ENCODE assay signal across 13 mouse cellular contexts in genomic region chr10:59963609-59964008, GRCm38 (mm10). TPM values are rescaled to one million over a fixed set of nuclear protein-coding genes. Genes with fewer than 3 reads are reported as not detected.
A peak's percentile ranks its signal among the peaks of the same experiment; 100 is the strongest.
DNase-seq lines count a peak whose midpoint lies in the region; ATAC-seq and TF ChIP-seq lines count a peak whose summit lies in the region.
"Had no signal": no experiment of that assay in that cellular context is flagged by ENCODE, and none has a peak within 500 bp of the region (broad histone marks: within the 10 kb centered on the region; RNA-seq: fewer than 3 reads in every experiment).

No protein-coding gene starts in this region.

- H3K36me3 ChIP-seq in kidney, embryonic 16.5 days (ENCODE audit: insufficient read depth, low read length), result no peaks in the 10 kb centered on the region
- no peaks in the 10 kb centered on the region for H3K36me3 ChIP-seq in ES-Bruce4 (ENCODE audit: control insufficient read depth, insufficient read depth, low read length, poor library complexity, severe bottlenecking)
- H3K36me3 ChIP-seq in embryonic facial prominence, embryonic 11.5 days (replicated peaks; ENCODE audit: control insufficient read depth, insufficient read depth, low read depth, low read length), result no peaks in the 10 kb centered on the region
- no peaks in the 10 kb centered on the region for H3K36me3 ChIP-seq in limb, embryonic 12.5 days
- H3K36me3 ChIP-seq: G1E had no signal

- no peak for TF ChIP-seq CTCF in ES-Bruce4 (IDR thresholded peaks at IDR 0.05; ENCODE audit: low read depth, low read length)

- 62% methylated on average over 2 of the region's 2 CpGs for WGBS in kidney, embryonic 16.5 days
- WGBS in embryonic facial prominence, embryonic 11.5 days, result 64% methylated on average over 2 of the region's 2 CpGs
- WGBS in limb, embryonic 12.5 days, result 70% methylated on average over 2 of the region's 2 CpGs

- no peak for ATAC-seq in kidney, embryonic 16.5 days (ENCODE audit: low FRiP score, low TSS enrichment)
- ATAC-seq in embryonic facial prominence, embryonic 11.5 days (replicated peaks; ENCODE audit: insufficient number of reproducible peaks, low FRiP score, low TSS enrichment, low read depth), result no peak
- ATAC-seq in limb, embryonic 12.5 days (ENCODE audit: insufficient number of reproducible peaks, insufficient read depth, low FRiP score, low TSS enrichment, low read depth), result no peak

- peak; percentile 97 for TF ChIP-seq EP300 in ES-Bruce4 (IDR thresholded peaks at IDR 0.05; ENCODE audit: insufficient read depth, low read depth, low read length)

- peaks cover 23% of the 10 kb centered on the region for H3K4me1 ChIP-seq in kidney, embryonic 16.5 days (ENCODE audit: insufficient read depth, low read length)
- peaks cover 7% of the 10 kb centered on the region for H3K4me1 ChIP-seq in ES-Bruce4 (ENCODE audit: control insufficient read depth, insufficient read depth, low read length)
- H3K4me1 ChIP-seq in embryonic facial prominence, embryonic 11.5 days (ENCODE audit: control insufficient read depth, insufficient read depth, low read length), result peaks cover 11% of the 10 kb centered on the region; the same call in 1 of the 2 replicates
- H3K4me1 ChIP-seq in limb, embryonic 12.5 days (replicated peaks), result peaks cover 39% of the 10 kb centered on the region

- H3K9ac ChIP-seq in kidney, embryonic 16.5 days (replicated peaks; ENCODE audit: low read length), result no peak overlapping the region
- no peak overlapping the region for H3K9ac ChIP-seq in ES-Bruce4 (ENCODE audit: low read depth, poor library complexity, severe bottlenecking)
- H3K9ac ChIP-seq in embryonic facial prominence, embryonic 11.5 days (replicated peaks; ENCODE audit: low read length), result no peak overlapping the region
- H3K9ac ChIP-seq in limb, embryonic 12.5 days (replicated peaks), result no peak overlapping the region

- H3K27me3 ChIP-seq in kidney, embryonic 16.5 days (ENCODE audit: insufficient read depth, low read length), result no peaks in the 10 kb centered on the region
- no peaks in the 10 kb centered on the region for H3K27me3 ChIP-seq in ES-Bruce4 (ENCODE audit: control insufficient read depth, insufficient read depth, low read length, poor library complexity, severe bottlenecking)
- H3K27me3 ChIP-seq in embryonic facial prominence, embryonic 11.5 days (ENCODE audit: control insufficient read depth, insufficient read depth, low read length), result no peaks in the 10 kb centered on the region
- no peaks in the 10 kb centered on the region for H3K27me3 ChIP-seq in limb, embryonic 12.5 days

- no peak for DNase-seq in kidney, postnatal 36 days
- DNase-seq in embryonic facial prominence, embryonic 11.5 days (ENCODE audit: low spot score), result no peak
- DNase-seq in right cerebral cortex, adult 2 months (ENCODE audit: low spot score in 2 of 2), result no peak
- DNase-seq in cerebellum, adult 8-10 months, result no peak
- no peak for DNase-seq in layer of hippocampus, adult 9-10 months (ENCODE audit: low spot score)
- DNase-seq: gastrocnemius, postnatal 25 days; lung, postnatal 14 days; spleen, adult 18-20 months had no signal

- TF ChIP-seq POLR2A in ES-Bruce4 (IDR thresholded peaks at IDR 0.05; ENCODE audit: insufficient read depth, low read length), result no peak

- no peaks in the 10 kb centered on the region for H3K9me3 ChIP-seq in kidney, embryonic 16.5 days (ENCODE audit: low read length)
- no peaks in the 10 kb centered on the region for H3K9me3 ChIP-seq in ES-Bruce4 (replicated peaks; ENCODE audit: control insufficient read depth, insufficient read depth, low read length, poor library complexity, severe bottlenecking)
- no peaks in the 10 kb centered on the region for H3K9me3 ChIP-seq in embryonic facial prominence, embryonic 11.5 days (replicated peaks; ENCODE audit: control insufficient read depth, low read length)
- no peaks in the 10 kb centered on the region for H3K9me3 ChIP-seq in limb, embryonic 12.5 days
- H3K9me3 ChIP-seq: G1E had no signal

- no peak overlapping the region for H3K4me2 ChIP-seq in kidney, embryonic 16.5 days (replicated peaks; ENCODE audit: low read depth, low read length)
- H3K4me2 ChIP-seq in embryonic facial prominence, embryonic 11.5 days (ENCODE audit: low read depth, low read length), result no peak overlapping the region
- no peak overlapping the region for H3K4me2 ChIP-seq in limb, embryonic 12.5 days

- no peak overlapping the region for H3K4me3 ChIP-seq in kidney, embryonic 16.5 days (ENCODE audit: low read length)
- H3K4me3 ChIP-seq in ES-Bruce4 (ENCODE audit: low read depth, low read length), result peak overlapping the region; percentile 19; the same call in 1 of the 2 replicates
- H3K4me3 ChIP-seq in embryonic facial prominence, embryonic 11.5 days (ENCODE audit: low read depth, low read length), result no peak overlapping the region
- H3K4me3 ChIP-seq in limb, embryonic 12.5 days (replicated peaks), result no peak overlapping the region
- H3K4me3 ChIP-seq: left cerebral cortex, adult 2 months had no signal

- H3K27ac ChIP-seq in kidney, embryonic 16.5 days (ENCODE audit: low read length), result peak overlapping the region; percentile 71
- peak overlapping the region; percentile 39; the same call in 1 of the 2 replicates for H3K27ac ChIP-seq in ES-Bruce4 (ENCODE audit: insufficient read depth, low read length)
- H3K27ac ChIP-seq in embryonic facial prominence, embryonic 11.5 days (replicated peaks; ENCODE audit: low read depth, low read length), result 0 out of 2 replicates have a peak overlapping the region, but pooled peaks have one; percentile 95
- H3K27ac ChIP-seq in limb, embryonic 12.5 days, result peak overlapping the region; percentile 98
- H3K27ac ChIP-seq: left cerebral cortex, adult 2 months had no signal

RNA-seq across cellular contexts. Expression of gene Ddit4, which starts 12.0 kb away (rescaled TPM):
- polyA plus RNA-seq in kidney, embryonic 16.5 days (2015; fragmentation: Nextera tagmentation; extraction: Ambion mirVana), result 30.6 and 31.9 TPM in 2 replicates
- 172 and 176 TPM in 2 replicates for polyA plus RNA-seq in ES-Bruce4 (2011; ENCODE audit: insufficient read depth, insufficient read length, low read depth, missing spikeins)
- polyA plus RNA-seq in embryonic facial prominence, embryonic 11.5 days (2014; fragmentation: Nextera tagmentation; extraction: Ambion mirVana), result 6.3 and 6.9 TPM in 2 replicates
- 90.7 and 91.8 TPM in 2 replicates for polyA plus RNA-seq in limb, embryonic 12.5 days (2016; fragmentation: Nextera tagmentation; extraction: Ambion mirVana)

RNA-seq across cellular contexts. Expression of gene Ascc1, which starts 39.0 kb away (rescaled TPM):
- 56.3 and 58.0 TPM in 2 replicates for polyA plus RNA-seq in kidney, embryonic 16.5 days (2015; fragmentation: Nextera tagmentation; extraction: Ambion mirVana)
- polyA plus RNA-seq in ES-Bruce4 (2011; ENCODE audit: insufficient read depth, insufficient read length, low read depth, missing spikeins), result 52.9 and 53.7 TPM in 2 replicates
- polyA plus RNA-seq in embryonic facial prominence, embryonic 11.5 days (2014; fragmentation: Nextera tagmentation; extraction: Ambion mirVana), result 43.9 and 48.7 TPM in 2 replicates
- polyA plus RNA-seq in limb, embryonic 12.5 days (2016; fragmentation: Nextera tagmentation; extraction: Ambion mirVana), result 44.2 and 46.7 TPM in 2 replicates

RNA-seq across cellular contexts. Expression of gene Anapc16, which starts 39.3 kb away (rescaled TPM):
- polyA plus RNA-seq in kidney, embryonic 16.5 days (2015; fragmentation: Nextera tagmentation; extraction: Ambion mirVana), result 93.6 and 95.2 TPM in 2 replicates
- polyA plus RNA-seq in ES-Bruce4 (2011; ENCODE audit: insufficient read depth, insufficient read length, low read depth, missing spikeins), result 22.7 and 24.4 TPM in 2 replicates
- polyA plus RNA-seq in embryonic facial prominence, embryonic 11.5 days (2014; fragmentation: Nextera tagmentation; extraction: Ambion mirVana), result 88.7 and 93.8 TPM in 2 replicates
- polyA plus RNA-seq in limb, embryonic 12.5 days (2016; fragmentation: Nextera tagmentation; extraction: Ambion mirVana), result 126 and 132 TPM in 2 replicates

Comparison
In these comparisons a context has a peak if more than half of its experiments do, and no peak if none do; other contexts are left out.
1. H3K27ac ChIP-seq: peak in every context shown above with its lines; median percentile 98 in limb, embryonic 12.5 days; 95 in embryonic facial prominence, embryonic 11.5 days; 71 in kidney, embryonic 16.5 days; 39 in ES-Bruce4.